ENCODE assay signal across 16 mouse cellular contexts in the genomic region with DNA sequence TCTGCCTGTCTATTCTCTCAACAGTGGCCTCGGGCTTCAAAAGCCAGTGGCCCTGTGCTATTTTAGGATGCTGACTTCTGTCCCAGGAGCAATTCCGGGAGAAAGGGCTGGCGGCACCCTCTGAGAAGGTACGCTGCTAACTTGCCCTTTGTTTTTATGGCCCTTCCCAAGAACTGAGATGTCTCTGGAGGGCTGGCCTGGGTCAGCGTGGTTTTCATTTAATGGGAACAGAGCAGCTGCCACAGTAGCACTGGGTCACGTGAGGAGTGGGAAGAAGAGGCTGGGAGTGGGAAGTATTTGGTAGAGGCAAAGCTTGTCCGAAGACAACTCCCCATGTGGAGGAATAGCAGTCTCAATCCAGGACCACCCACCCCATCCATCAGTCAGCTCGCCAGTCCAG. TPM values are rescaled to one million over a fixed set of nuclear protein-coding genes. Genes with fewer than 3 reads are reported as not detected.
DNase-seq lines count a peak whose midpoint lies in the region; ATAC-seq and TF ChIP-seq lines count a peak whose summit lies in the region.
"Had no signal": no experiment of that assay in that cellular context is flagged by ENCODE, and none has a peak within 500 bp of the region (broad histone marks: within the 10 kb centered on the region; RNA-seq: fewer than 3 reads in every experiment).

No protein-coding gene starts in this region.

- peak overlapping the region; percentile 23 for H3K4me2 ChIP-seq in heart, embryonic 14.5 days (ENCODE audit: low read length)
- H3K4me2 ChIP-seq in myocyte (ENCODE audit: low read depth), result peak overlapping the region; percentile 41
- H3K4me2 ChIP-seq: embryonic facial prominence, embryonic 12.5 days; limb, embryonic 15.5 days; lung, embryonic 15.5 days; stomach, embryonic 15.5 days had no signal

- 28% methylated on average over 8 of the region's 8 CpGs for WGBS in heart, embryonic 14.5 days

- no peak for TF ChIP-seq POLR2A in myocyte (IDR thresholded peaks at IDR 0.05; ENCODE audit: insufficient read length, low read depth)

- H3K9me3 ChIP-seq in heart, embryonic 14.5 days (ENCODE audit: control insufficient read depth, low read length), result no peaks in the 10 kb centered on the region
- H3K9me3 ChIP-seq: embryonic facial prominence, embryonic 12.5 days; forebrain, embryonic 10.5 days; limb, embryonic 15.5 days; lung, embryonic 15.5 days; stomach, embryonic 15.5 days had no signal

- H3K4me3 ChIP-seq in heart, embryonic 14.5 days (ENCODE audit: control insufficient read depth in 1 of 2, insufficient read depth in 1 of 2, low read depth in 1 of 2, low read length in 2 of 2), result no peak overlapping the region
- no peak overlapping the region for H3K4me3 ChIP-seq in myocyte
- H3K4me3 ChIP-seq: embryonic facial prominence, embryonic 12.5 days; forebrain, embryonic 10.5 days; limb, embryonic 15.5 days; lung, embryonic 15.5 days; stomach, embryonic 15.5 days had no signal

- H3ac ChIP-seq in myocyte (ENCODE audit: control insufficient read depth, insufficient read length), result no peak overlapping the region

- no peaks in the 10 kb centered on the region for H3K27me3 ChIP-seq in heart, embryonic 14.5 days (ENCODE audit: control insufficient read depth, insufficient read depth, low read length)
- H3K27me3 ChIP-seq in myocyte (ENCODE audit: control insufficient read depth, insufficient read depth, insufficient read length), result no peaks in the 10 kb centered on the region
- H3K27me3 ChIP-seq: embryonic facial prominence, embryonic 12.5 days; limb, embryonic 15.5 days; stomach, embryonic 15.5 days had no signal

- intact Hi-C loops in heart, postnatal 36 days (cut with DNase I), result no loop called here

- 0 out of 4 replicates have a peak overlapping the region, but pooled peaks of 1 of the 2 experiments have one; percentile 17 for H3K27ac ChIP-seq in heart, embryonic 14.5 days (replicated peaks in 1 of 2; ENCODE audit: control insufficient read depth in 1 of 2, insufficient read depth in 1 of 2, low read depth in 2 of 2, low read length in 2 of 2)
- H3K27ac ChIP-seq: embryonic facial prominence, embryonic 12.5 days; forebrain, embryonic 10.5 days; limb, embryonic 15.5 days; lung, embryonic 15.5 days; stomach, embryonic 15.5 days had no signal

- no peak for ATAC-seq in heart, embryonic 14.5 days (ENCODE audit: insufficient number of reproducible peaks, insufficient read depth, low FRiP score, low read depth)
- ATAC-seq: intestine, embryonic 16.5 days had no signal

- no peak overlapping the region; the same call in 1 of the 2 replicates for H3K9ac ChIP-seq in heart, embryonic 14.5 days (ENCODE audit: low read length)
- H3K9ac ChIP-seq: embryonic facial prominence, embryonic 12.5 days; limb, embryonic 15.5 days; lung, embryonic 15.5 days; stomach, embryonic 15.5 days had no signal

- no peaks in the 10 kb centered on the region for H3K36me3 ChIP-seq in heart, embryonic 14.5 days (ENCODE audit: control insufficient read depth, insufficient read depth, low read length)
- no peaks in the 10 kb centered on the region for H3K36me3 ChIP-seq in myocyte (ENCODE audit: control insufficient read depth, insufficient read depth)
- H3K36me3 ChIP-seq: embryonic facial prominence, embryonic 12.5 days; forebrain, embryonic 10.5 days; limb, embryonic 15.5 days; lung, embryonic 15.5 days; stomach, embryonic 15.5 days had no signal

- DNase-seq in heart, postnatal 36 days, result no peak
- peak; percentile 49 for DNase-seq in embryo, embryonic 11 days
- DNase-seq in forelimb bud, embryonic 11.5 days (ENCODE audit: low read depth, low spot score), result peak; percentile 31
- no peak for DNase-seq in right cerebral cortex, postnatal 36 days (ENCODE audit: low spot score in 2 of 2)
- DNase-seq in thymus, postnatal 36 days, result no peak
- DNase-seq: cerebellum, adult 2 months; kidney, postnatal 10 days; thymus, postnatal 14 days had no signal

- H3K4me1 ChIP-seq in heart, embryonic 14.5 days (ENCODE audit: control insufficient read depth in 2 of 2, insufficient read depth in 2 of 2, low read length in 2 of 2), result peaks cover 4 to 11% of the 10 kb centered on the region in 2 experiments; a peak in 2 of 4 replicates
- H3K4me1 ChIP-seq: lung, embryonic 15.5 days had no signal

- no peaks in the 10 kb centered on the region for H3K79me2 ChIP-seq in myocyte (ENCODE audit: control insufficient read depth, insufficient read depth)

TF ChIP-seq in myocyte, 11 proteins besides CTCF, POLR2A, EP300 and RAD21:
- TF ChIP-seq MYOG (IDR thresholded peaks at IDR 0.05; ENCODE audit: control insufficient read depth in 1 of 3, insufficient read depth in 1 of 3, insufficient read length in 2 of 3, low read depth in 2 of 3) (peak in 1 of 3 experiments; percentile 71), MYOD1 (IDR thresholded peaks at IDR 0.05; ENCODE audit: control insufficient read depth in 1 of 3, insufficient read length in 2 of 3, low read depth in 2 of 3) (peak in 2 of 3 experiments; percentile 59 to 65), USF1 (IDR thresholded peaks at IDR 0.05; ENCODE audit: low read depth) (peak; percentile 77), MAX (IDR thresholded peaks at IDR 0.05; ENCODE audit: low read depth) (no peak), CEBPB (IDR thresholded peaks at IDR 0.05; ENCODE audit: insufficient read depth, poor library complexity, severe bottlenecking) (no peak), TCF12 (IDR thresholded peaks at IDR 0.05; ENCODE audit: insufficient read depth, poor library complexity, severe bottlenecking) (no peak), TCF3 (IDR thresholded peaks at IDR 0.05; ENCODE audit: insufficient read length, low read depth) (no peak), REST (IDR thresholded peaks at IDR 0.05; ENCODE audit: insufficient read depth, insufficient read length) (no peak), POLR2AphosphoS2 (IDR thresholded peaks at IDR 0.05; ENCODE audit: insufficient read length, low read depth) (no peak), SRF (IDR thresholded peaks at IDR 0.05; ENCODE audit: control insufficient read depth, insufficient read length, low read depth) (no peak)

RNA-seq across cellular contexts. Expression of a gene that starts 52.5 kb away (rescaled TPM):
- 3.3 and 3.8 TPM in 2 replicates for polyA plus RNA-seq in heart, embryonic 14.5 days (2014; fragmentation: Nextera tagmentation; extraction: Ambion mirVana)
- total RNA-seq in heart, postnatal 36 days (2021), result 10 to 100 TPM; 38.6 to 47.2 TPM
- 3.1 TPM for polyA plus RNA-seq in myocyte (2012; fragmentation: generic; extraction: Trizol)

Comparison
In these comparisons a context has a peak if more than half of its experiments do, and no peak if none do; other contexts are left out.
1. DNase-seq: peak in embryo, embryonic 11 days (single experiment) and forelimb bud, embryonic 11.5 days (single experiment); none in heart, postnatal 36 days (0 of 2), right cerebral cortex, postnatal 36 days (0 of 2) and thymus, postnatal 36 days (0 of 2).